Mouse (Mus musculus) heart, postnatal 36 days (tissue): ENCODE data around the gene Hps6. TPM values are rescaled to one million over a fixed set of nuclear protein-coding genes. Genes with fewer than 3 reads are reported as not detected.

Source experiments
- DNase-seq, 2 experiments: peaks; one replicate each; pipeline ENCODE4 v3.0.0; 2021 to 2022
- intact Hi-C: fragments of 180-260 bp; cut with DNase I; formaldehyde crosslinking; loops from one replicate; pipeline ENCODE4 v1.15.1; 2025
- total RNA-seq, 2 experiments: library from RNA; stranded (reverse); gene quantifications; 2 replicates each; pipeline ENCODE4 v1.2.3; 2021

The Hps6 gene
- total RNA-seq, 2 experiments from 2014 or later, result 6.1 to 6.3 TPM

GRCm38 (mm10) chr19:46028747-46029320, 25.5 kb downstream of the Hps6 start:
- no peak for DNase-seq
- intact Hi-C loops, result no loop called here

- intact Hi-C loops, result no loop called here
- DNase-seq, result no peak
Observed at GRCm38 (mm10) chr19:46029652-46030051, 26.3 kb downstream of the Hps6 start.

GRCm38 (mm10) chr19:46030196-46030983, 27.1 kb downstream of the Hps6 start:
- intact Hi-C loops, result no loop called here

GRCm38 (mm10) chr19:46031689-46032432, 28.6 kb downstream of the Hps6 start:
- peak in 1 of 2 experiments; percentile 16 for DNase-seq
- intact Hi-C loops, result no loop called here

More at GRCm38 (mm10) chr19:46030196-46030983, 27.1 kb downstream of the Hps6 start:
- no peak for DNase-seq

GRCm38 (mm10) chr19:46032731-46033510, 29.6 kb downstream of the Hps6 start:
- intact Hi-C loops, result no loop called here
- no peak for DNase-seq

- intact Hi-C loops, result no loop called here
- no peak for DNase-seq
Observed at GRCm38 (mm10) chr19:46033911-46034310, 30.6 kb downstream of the Hps6 start.

GRCm38 (mm10) chr19:46035971-46036370, 32.7 kb downstream of the Hps6 start:
- no peak for DNase-seq
- intact Hi-C loops, result no loop called here

GRCm38 (mm10) chr19:46036477-46037242, 33.4 kb downstream of the Hps6 start:
- DNase-seq, result no peak
- intact Hi-C loops, result no loop called here

- intact Hi-C loops, result no loop called here
- no peak for DNase-seq
Observed at GRCm38 (mm10) chr19:46037243-46037924, 34.1 kb downstream of the Hps6 start.

GRCm38 (mm10) chr19:46037925-46038850, 34.9 kb downstream of the Hps6 start:
- intact Hi-C loops, result no loop called here
- no peak for DNase-seq

- intact Hi-C loops, result no loop called here
- DNase-seq, result no peak
Observed at GRCm38 (mm10) chr19:46038851-46039260, 35.5 kb downstream of the Hps6 start.

- intact Hi-C loops, result no loop called here
- DNase-seq, result peak; percentile 88
Observed at GRCm38 (mm10) chr19:46039478-46039877, 36.2 kb downstream of the Hps6 start.

- intact Hi-C loops, result no loop called here
- DNase-seq, result no peak
Observed at GRCm38 (mm10) chr19:46040149-46040902, 37.0 kb downstream of the Hps6 start.

- no peak for DNase-seq
Observed at GRCm38 (mm10) chr19:46041299-46041932, 38.1 kb downstream of the Hps6 start.

GRCm38 (mm10) chr19:46041933-46042475, 38.7 kb downstream of the Hps6 start:
- intact Hi-C loops, result no loop called here
- DNase-seq, result peak; percentile 80 to 81

More at GRCm38 (mm10) chr19:46041299-46041932, 38.1 kb downstream of the Hps6 start:
- intact Hi-C loops, result no loop called here

GRCm38 (mm10) chr19:46042476-46043011, 39.2 kb downstream of the Hps6 start:
- DNase-seq, result peak in 1 of 2 experiments; percentile 24
- intact Hi-C loops, result no loop called here
